Mouse (Mus musculus) MEL (cell line): ENCODE measurements around the gene Mpp3. TPM values are rescaled to one million over a fixed set of nuclear protein-coding genes. Genes with fewer than 3 reads are reported as not detected.
A peak's percentile ranks its signal among the peaks of the same experiment; 100 is the strongest.

Experiments
- DNase-seq: peaks from one replicate; pipeline ENCODE4 v3.0.0; 2011; ENCODE audit warnings: low read depth, low spot score
- H3K27ac ChIP-seq: 2 replicates; pipeline ENCODE4 v1.5.1; 2012; ENCODE audit warnings: low read depth, mild to moderate bottlenecking, control low read depth, low read length, moderate library complexity; ENCODE audit not compliant: control insufficient read depth
- H3K27me3 ChIP-seq, 2 experiments: fragments of 150-350 bp in 1 of 2; sonication (generic) in 1 of 2; 2 replicates each; pipeline ENCODE4 v1.6.1; 2012; ENCODE audit warnings: low read length in 2 of 2, mild to moderate bottlenecking in 2 of 2, improper control_type of control experiment in 1 of 2, moderate library complexity in 1 of 2; ENCODE audit not compliant: insufficient read depth in 2 of 2, control insufficient read depth in 1 of 2
- H3K36me3 ChIP-seq, 2 experiments: 2 replicates each; pipeline ENCODE4 v1.6.1; 2012 to 2014; ENCODE audit warnings: low read length in 2 of 2, improper control_type of control experiment in 1 of 2, inconsistent platforms in 1 of 2, mild to moderate bottlenecking in 1 of 2; ENCODE audit not compliant: insufficient read depth in 2 of 2, control insufficient read depth in 1 of 2
- H3K4me1 ChIP-seq, 2 experiments: fragments of 150-350 bp in 1 of 2; sonication (generic) in 1 of 2; 2 replicates each; pipeline ENCODE4 v1.6.1; 2012; ENCODE audit warnings: low read length in 2 of 2, improper control_type of control experiment in 1 of 2, mild to moderate bottlenecking in 1 of 2; ENCODE audit not compliant: insufficient read depth in 2 of 2, control insufficient read depth in 1 of 2
- H3K4me3 ChIP-seq, 2 experiments: fragments of 150-350 bp in 1 of 2; sonication (generic) in 1 of 2; 2 replicates each; pipeline ENCODE4 v1.5.1; 2012; ENCODE audit warnings: low read depth in 2 of 2, low read length in 2 of 2, mild to moderate bottlenecking in 2 of 2, moderate library complexity in 2 of 2, control low read depth in 1 of 2, improper control_type of control experiment in 1 of 2; ENCODE audit not compliant: control insufficient read depth in 1 of 2, insufficient read depth in 1 of 2
- H3K79me2 ChIP-seq: 2 replicates; pipeline ENCODE4 v1.6.1; 2012; ENCODE audit warnings: mild to moderate bottlenecking, low read length, moderate library complexity; ENCODE audit not compliant: control insufficient read depth, poor library complexity, insufficient read depth
- H3K9ac ChIP-seq: 2 replicates; pipeline ENCODE4 v1.6.1; 2012; ENCODE audit warnings: low read depth, mild to moderate bottlenecking, control low read depth, low read length, moderate library complexity; ENCODE audit not compliant: control insufficient read depth, poor library complexity, severe bottlenecking
- H3K9me3 ChIP-seq: fragments of 150-350 bp; sonication (generic); replicated peaks from 2 replicates; pipeline ENCODE4 v1.6.1; 2012; ENCODE audit warnings: mild to moderate bottlenecking, low read length, improper control_type of control experiment, moderate library complexity; ENCODE audit not compliant: insufficient read depth
- BHLHE40 ChIP-seq: IDR thresholded peaks from 2 replicates; pipeline ENCODE4 v1.6.1; 2012; ENCODE audit warnings: low read depth, mild to moderate bottlenecking, inconsistent platforms, low read length, improper control_type of control experiment, borderline replicate concordance
- CHD1 ChIP-seq: IDR thresholded peaks from 2 replicates; pipeline ENCODE4 v1.6.1; 2012; ENCODE audit warnings: low read depth, mild to moderate bottlenecking, inconsistent platforms, low read length, improper control_type of control experiment
- CHD2 ChIP-seq: IDR thresholded peaks from 2 replicates; pipeline ENCODE4 v1.6.1; 2011; ENCODE audit warnings: low read length, improper control_type of control experiment
- E2F4 ChIP-seq: IDR thresholded peaks from 2 replicates; pipeline ENCODE4 v1.6.1; 2011; ENCODE audit warnings: low read depth, low read length, improper control_type of control experiment, borderline replicate concordance
- ELF1 ChIP-seq: IDR thresholded peaks from 2 replicates; pipeline ENCODE4 v1.6.1; 2014; ENCODE audit warnings: low read depth, mild to moderate bottlenecking, inconsistent platforms, low read length, improper control_type of control experiment, moderate library complexity
- EP300 ChIP-seq, 2 experiments: IDR thresholded peaks; 2 replicates each; pipeline ENCODE4 v1.6.1; 2011; ENCODE audit warnings: improper control_type of control experiment in 2 of 2, low read length in 2 of 2, low read depth in 1 of 2, mild to moderate bottlenecking in 1 of 2
- ETS1 ChIP-seq: IDR thresholded peaks from 2 replicates; pipeline ENCODE4 v1.6.1; 2012; ENCODE audit warnings: low read depth, mild to moderate bottlenecking, inconsistent platforms, low read length, improper control_type of control experiment, moderate library complexity
- GABPA ChIP-seq: IDR thresholded peaks from 2 replicates; pipeline ENCODE4 v1.6.1; 2012; ENCODE audit warnings: low read depth, mild to moderate bottlenecking, inconsistent platforms, low read length, improper control_type of control experiment, moderate library complexity
- GATA1 ChIP-seq: IDR thresholded peaks from 2 replicates; pipeline ENCODE4 v1.6.1; 2011; ENCODE audit warnings: low read depth, low read length, improper control_type of control experiment
- HCFC1 ChIP-seq: IDR thresholded peaks from 2 replicates; pipeline ENCODE4 v1.6.1; 2012; ENCODE audit warnings: low read depth, mild to moderate bottlenecking, inconsistent platforms, low read length, improper control_type of control experiment, moderate library complexity
- JUND ChIP-seq: IDR thresholded peaks from 2 replicates; pipeline ENCODE4 v1.6.1; 2011; ENCODE audit warnings: low read depth, mild to moderate bottlenecking, improper control_type of control experiment, low read length
- KAT2A ChIP-seq: conservative IDR thresholded peaks from 2 replicates; pipeline ENCODE4 v1.6.1; 2012; ENCODE audit warnings: low read depth, low read length, improper control_type of control experiment, inconsistent platforms
- MAFK ChIP-seq: IDR thresholded peaks from 2 replicates; pipeline ENCODE4 v1.6.1; 2011; ENCODE audit warnings: low read depth, mild to moderate bottlenecking, low read length, improper control_type of control experiment, borderline replicate concordance
- MAX ChIP-seq: IDR thresholded peaks from 2 replicates; pipeline ENCODE4 v1.6.1; 2011; ENCODE audit warnings: low read length, improper control_type of control experiment
- MAZ ChIP-seq: IDR thresholded peaks from 2 replicates; pipeline ENCODE4 v1.6.1; 2012; ENCODE audit warnings: low read depth, mild to moderate bottlenecking, inconsistent platforms, low read length, improper control_type of control experiment
- MEF2A ChIP-seq: IDR thresholded peaks from 2 replicates; pipeline ENCODE4 v1.6.1; 2014; ENCODE audit warnings: low read depth, mild to moderate bottlenecking, inconsistent platforms, low read length, improper control_type of control experiment; ENCODE audit not compliant: poor library complexity, insufficient replicate concordance, severe bottlenecking; ENCODE audit errors: extremely low read depth
- MXI1 ChIP-seq: IDR thresholded peaks from 2 replicates; pipeline ENCODE4 v1.6.1; 2011; ENCODE audit warnings: mild to moderate bottlenecking, low read depth, low read length, improper control_type of control experiment
- MYB ChIP-seq: IDR thresholded peaks from 2 replicates; pipeline ENCODE4 v1.6.1; 2011; ENCODE audit warnings: mild to moderate bottlenecking, low read depth, low read length, improper control_type of control experiment
- MYC ChIP-seq: IDR thresholded peaks from 2 replicates; pipeline ENCODE4 v1.6.1; 2011; ENCODE audit warnings: low read depth, mild to moderate bottlenecking, low read length, improper control_type of control experiment, moderate library complexity
- NELFE ChIP-seq: IDR thresholded peaks from 2 replicates; pipeline ENCODE4 v1.6.1; 2011; ENCODE audit warnings: low read depth, low read length, improper control_type of control experiment
- NRF1 ChIP-seq: IDR thresholded peaks from 2 replicates; pipeline ENCODE4 v1.6.1; 2014; ENCODE audit warnings: low read depth, mild to moderate bottlenecking, inconsistent platforms, low read length, improper control_type of control experiment, moderate library complexity; ENCODE audit not compliant: poor library complexity, insufficient read depth, severe bottlenecking
- POLR2A ChIP-seq, 2 experiments: IDR thresholded peaks; 2 replicates each; pipeline ENCODE4 v1.6.1; 2011 to 2012; ENCODE audit warnings: low read length in 2 of 2, mild to moderate bottlenecking in 2 of 2, control low read depth in 1 of 2, improper control_type of control experiment in 1 of 2, low read depth in 1 of 2, moderate library complexity in 1 of 2; ENCODE audit not compliant: control insufficient read depth in 1 of 2, insufficient read depth in 1 of 2, poor library complexity in 1 of 2
- POLR2AphosphoS2 ChIP-seq: IDR thresholded peaks from 2 replicates; pipeline ENCODE4 v1.6.1; 2011; ENCODE audit warnings: low read length, improper control_type of control experiment
- POLR2AphosphoS5 ChIP-seq: IDR thresholded peaks from 2 replicates; pipeline ENCODE4 v1.6.1; 2012; ENCODE audit warnings: low read depth, borderline replicate concordance, mild to moderate bottlenecking, inconsistent platforms, low read length, moderate library complexity, mixed read lengths
- RAD21 ChIP-seq: IDR thresholded peaks from 2 replicates; pipeline ENCODE4 v1.6.1; 2011; ENCODE audit warnings: mild to moderate bottlenecking, low read depth, low read length, improper control_type of control experiment
- RCOR1 ChIP-seq: IDR thresholded peaks from 2 replicates; pipeline ENCODE4 v1.6.1; 2012; ENCODE audit warnings: low read depth, mild to moderate bottlenecking, inconsistent platforms, low read length, improper control_type of control experiment
- SIN3A ChIP-seq: IDR thresholded peaks from 2 replicates; pipeline ENCODE4 v1.6.1; 2012; ENCODE audit warnings: low read length, improper control_type of control experiment, inconsistent platforms
- SMC3 ChIP-seq: IDR thresholded peaks from 2 replicates; pipeline ENCODE4 v1.6.1; 2011; ENCODE audit warnings: low read depth, low read length, improper control_type of control experiment
- TAL1 ChIP-seq: IDR thresholded peaks from 2 replicates; pipeline ENCODE4 v1.6.1; 2012; ENCODE audit warnings: mild to moderate bottlenecking, inconsistent platforms, low read length, moderate library complexity, mixed read lengths
- TBP ChIP-seq: IDR thresholded peaks from 2 replicates; pipeline ENCODE4 v1.8.0; 2011; ENCODE audit warnings: low read depth, low read length, improper control_type of control experiment
- TCF12 ChIP-seq: IDR thresholded peaks from 2 replicates; pipeline ENCODE4 v1.6.1; 2014; ENCODE audit warnings: low read depth, mild to moderate bottlenecking, inconsistent platforms, low read length, improper control_type of control experiment, moderate library complexity
- UBTF ChIP-seq: IDR thresholded peaks from 2 replicates; pipeline ENCODE4 v1.6.1; 2012; ENCODE audit warnings: low read depth, mild to moderate bottlenecking, inconsistent platforms, low read length, improper control_type of control experiment, moderate library complexity, borderline replicate concordance; ENCODE audit not compliant: insufficient read depth
- USF1 ChIP-seq: IDR thresholded peaks from 2 replicates; pipeline ENCODE4 v1.6.1; 2014; ENCODE audit warnings: low read depth, mild to moderate bottlenecking, inconsistent platforms, low read length, improper control_type of control experiment, moderate library complexity
- USF2 ChIP-seq, 2 experiments: IDR thresholded peaks; 2 replicates each; pipeline ENCODE4 v1.6.1; 2011 to 2012; ENCODE audit warnings: improper control_type of control experiment in 2 of 2, low read length in 2 of 2, borderline replicate concordance in 1 of 2, inconsistent platforms in 1 of 2, low read depth in 1 of 2, mild to moderate bottlenecking in 1 of 2; ENCODE audit not compliant: insufficient read depth in 1 of 2
- ZC3H11A ChIP-seq: IDR thresholded peaks from 2 replicates; pipeline ENCODE4 v1.6.1; 2012; ENCODE audit warnings: low read depth, mild to moderate bottlenecking, inconsistent platforms, low read length, improper control_type of control experiment
- ZKSCAN1 ChIP-seq: IDR thresholded peaks from 2 replicates; pipeline ENCODE4 v1.6.1; 2012; ENCODE audit warnings: low read depth, mild to moderate bottlenecking, inconsistent platforms, low read length, improper control_type of control experiment, moderate library complexity
- ZMIZ1 ChIP-seq: IDR thresholded peaks from 2 replicates; pipeline ENCODE4 v1.6.1; 2012; ENCODE audit warnings: low read depth, mild to moderate bottlenecking, inconsistent platforms, low read length, improper control_type of control experiment, moderate library complexity
- ZNF384 ChIP-seq: IDR thresholded peaks from 2 replicates; pipeline ENCODE4 v1.6.1; 2012; ENCODE audit warnings: low read depth, mild to moderate bottlenecking, inconsistent platforms, low read length, improper control_type of control experiment
- polyA plus RNA-seq, 2 experiments: library from polyadenylated mRNA; stranded (reverse) in 1 of 2; unstranded in 1 of 2; fragments of >175 nt in 1 of 2; fragments of >200 nt in 1 of 2; gene quantifications; 2 replicates each; pipeline versions ENCODE4 v1.2.1 to v1.2.4; 2012; ENCODE audit warnings: low replicate concordance in 2 of 2, low read depth in 1 of 2; ENCODE audit not compliant: insufficient read length in 2 of 2, insufficient read depth in 1 of 2, missing spikeins in 1 of 2
- total RNA-seq: library from RNA; depleted of rRNA; stranded (reverse); fragments of 300-350 nt; gene quantifications from 2 replicates; pipeline ENCODE4 v1.2.3, GENCODE M21; 2012

Gene Mpp3
- total and polyA plus RNA-seq, 3 experiments = 5.5 to 7.1 TPM; not detected in 1

DNA sequence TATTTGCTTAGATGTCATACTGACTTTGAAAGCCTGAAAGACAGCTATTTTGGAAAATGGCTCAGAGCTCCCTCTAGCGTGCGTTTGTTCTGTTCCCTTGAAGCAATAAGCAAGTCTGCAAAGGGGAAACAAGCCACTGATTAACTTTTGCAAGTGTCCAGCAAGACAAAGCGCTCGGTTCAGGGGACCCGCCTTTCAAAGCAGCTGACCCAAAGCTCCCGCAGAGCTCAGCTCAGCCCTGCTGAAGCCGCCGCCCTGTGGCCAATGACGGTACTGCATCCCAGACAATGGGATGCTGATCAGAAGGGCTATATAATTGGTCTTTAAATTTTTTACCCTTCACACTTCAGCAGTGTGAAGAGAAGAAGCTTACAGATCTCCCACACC lies 11.9 kb upstream of the Mpp3 start:
- Histone ChIP-seq H3K27ac (no peak overlapping the region), H3K9ac (no peak overlapping the region), H3K79me2 (no peaks in the 10 kb centered on the region), H3K4me1 (0 out of 4 replicates have a peak, but pooled peaks cover 0 to 4% of the 10 kb centered on the region in 2 experiments), H3K9me3 (no peaks in the 10 kb centered on the region), H3K36me3 (no peaks in the 10 kb centered on the region), H3K4me3 (no peak overlapping the region), H3K27me3 (peaks cover 2 to 7% of the 10 kb centered on the region in 2 experiments)
- peak; percentile 91 for DNase-seq
- TF ChIP-seq KAT2A = no peak; the same call in 1 of the 2 replicates
- no peak for TF ChIP-seq POLR2A (IDR thresholded peaks at IDR 0.05; ENCODE audit: control insufficient read depth in 1 of 2, insufficient read depth in 1 of 2, low read depth in 1 of 2, low read length in 2 of 2, poor library complexity in 1 of 2)
- peak; percentile 95 for TF ChIP-seq SMC3
- no peak for TF ChIP-seq CHD1
- TF ChIP-seq TAL1 = no peak
- TF ChIP-seq MYB = no peak
- no peak for TF ChIP-seq EP300 (IDR thresholded peaks at IDR 0.05; ENCODE audit: low read depth in 1 of 2, low read length in 2 of 2)
- no peak for TF ChIP-seq CHD2
- TF ChIP-seq MAZ = no peak
- no peak for TF ChIP-seq UBTF
- 0 out of 2 replicates have a peak, but pooled peaks have one; percentile 47 for TF ChIP-seq JUND
- no peak for TF ChIP-seq TCF12
- no peak for TF ChIP-seq GATA1
- no peak for TF ChIP-seq NELFE
- TF ChIP-seq MYC = no peak
- TF ChIP-seq SIN3A = peak; percentile 82
- peak; percentile 60 for TF ChIP-seq USF1
- TF ChIP-seq RAD21 = peak; percentile 64
- TF ChIP-seq POLR2AphosphoS2 = no peak
- no peak for TF ChIP-seq NRF1
- no peak for TF ChIP-seq MAFK
- TF ChIP-seq USF2 (IDR thresholded peaks at IDR 0.05; ENCODE audit: borderline replicate concordance in 1 of 2, insufficient read depth in 1 of 2, low read depth in 1 of 2, low read length in 2 of 2) = no peak
- TF ChIP-seq GABPA = no peak
- peak; percentile 52; the same call in 1 of the 2 replicates for TF ChIP-seq ETS1
- no peak for TF ChIP-seq BHLHE40
- TF ChIP-seq POLR2AphosphoS5 = no peak
- no peak for TF ChIP-seq MEF2A
- no peak for TF ChIP-seq TBP
- peak; percentile 72 for TF ChIP-seq ZC3H11A
- no peak for TF ChIP-seq ZMIZ1
- no peak for TF ChIP-seq E2F4
- TF ChIP-seq HCFC1 = no peak
- TF ChIP-seq ZKSCAN1 = no peak
- TF ChIP-seq ZNF384 = no peak
- no peak for TF ChIP-seq MXI1
- TF ChIP-seq MAX = no peak
- no peak for TF ChIP-seq RCOR1
- TF ChIP-seq ELF1 = no peak
